Mouse (Mus musculus) frontal cortex, postnatal 10 days (tissue): Measurements from ENCODE around the gene Akap7.

ENCODE experiments used
- DNase-seq, 2 experiments: peaks; one replicate each; pipeline ENCODE4 v3.0.0; 2022; ENCODE audit warnings: low spot score in 2 of 2, mixed read lengths in 1 of 2

Gene Akap7

DNA sequence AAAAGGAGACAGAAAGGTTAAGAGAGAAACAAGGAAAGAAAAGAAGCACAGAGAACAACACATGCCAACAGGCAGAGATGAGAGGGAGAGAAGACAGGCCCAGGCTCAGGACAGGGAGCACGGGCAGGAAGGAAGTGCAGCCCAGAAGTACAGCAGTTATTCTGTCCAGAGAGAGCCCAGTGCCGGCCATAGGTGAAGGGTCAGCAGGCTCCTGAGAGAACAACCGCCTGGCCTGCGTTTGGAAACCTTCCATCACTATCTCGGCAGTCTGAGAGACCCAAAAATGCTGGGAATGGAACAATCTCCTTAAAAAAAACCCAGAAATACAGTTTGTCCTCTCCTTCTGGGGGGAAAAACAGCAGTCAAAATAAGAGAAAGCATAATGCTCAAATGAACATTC, 50.2 kb downstream of the Akap7 start:
- DNase-seq: no peak

DNA sequence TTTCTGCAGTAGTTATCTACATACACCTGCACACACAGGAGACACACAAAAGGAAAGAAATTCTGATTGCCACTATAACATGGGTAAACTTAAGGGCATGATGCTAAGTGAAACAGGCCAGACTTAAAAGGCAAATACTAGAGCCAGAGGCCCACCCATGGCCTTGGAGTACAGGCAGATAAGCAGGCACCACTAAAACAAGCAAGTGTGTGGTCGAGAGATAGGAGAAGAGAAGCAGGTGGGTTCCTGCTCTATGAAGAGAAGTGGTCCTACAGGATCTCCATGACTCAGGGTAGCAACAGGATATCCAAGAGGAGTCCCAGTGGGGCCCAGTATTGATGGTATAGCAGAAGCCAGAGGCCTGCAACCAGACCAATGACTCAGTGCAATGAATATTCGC, 54.2 kb downstream of the Akap7 start:
- no peak for DNase-seq

DNA sequence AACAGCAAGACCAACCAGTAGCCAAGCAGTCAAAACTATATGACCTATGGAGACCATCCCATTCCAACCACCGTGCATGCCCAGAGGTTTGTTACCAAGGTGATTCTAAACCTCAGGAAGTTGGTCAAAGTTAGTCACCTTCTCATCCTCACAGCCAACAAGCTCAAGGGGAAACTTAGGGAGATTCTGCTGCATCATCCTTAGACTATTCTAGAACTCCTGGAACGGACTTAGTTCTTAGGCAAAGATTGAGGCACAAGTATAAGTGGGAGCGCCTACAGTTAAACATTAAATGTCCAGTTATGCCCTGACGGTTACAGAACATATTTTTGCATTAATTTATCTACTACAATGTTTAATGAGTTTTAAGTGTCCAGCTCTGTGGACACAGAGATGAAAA, 54.7 kb downstream of the Akap7 start:
- no peak for DNase-seq

DNA sequence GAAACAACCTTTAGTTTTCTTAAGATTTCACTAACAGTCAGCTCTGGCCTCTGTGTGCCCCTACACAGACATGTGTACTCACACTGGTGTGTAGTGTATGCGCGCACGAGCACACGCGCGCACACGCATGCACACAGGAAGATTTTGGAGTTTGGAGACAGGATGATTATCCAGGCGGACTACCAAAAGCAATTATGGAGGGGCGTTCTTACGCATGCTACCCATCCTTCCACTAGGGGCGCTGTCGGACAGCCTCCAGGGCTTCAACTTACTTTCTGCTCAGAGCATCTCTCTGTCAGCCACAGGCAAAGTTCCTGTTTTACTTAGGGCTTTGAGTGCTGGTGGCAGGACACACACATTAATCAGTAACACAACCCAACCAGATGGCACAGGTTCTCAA, 57.6 kb downstream of the Akap7 start:
- DNase-seq: peak; percentile 14 to 44

GRCm38 (mm10) chr10:25246173-25246572, 61.5 kb downstream of the Akap7 start:
- DNase-seq: no peak

- peak in 1 of 2 experiments; percentile 27 for DNase-seq
Observed at GRCm38 (mm10) chr10:25239156-25239555, 68.5 kb downstream of the Akap7 start.

- no peak for DNase-seq
Observed at GRCm38 (mm10) chr10:25234080-25234479, 73.6 kb downstream of the Akap7 start.

- no peak for DNase-seq
Observed at GRCm38 (mm10) chr10:25232700-25233099, 75.0 kb downstream of the Akap7 start.

- no peak for DNase-seq
Observed at GRCm38 (mm10) chr10:25231358-25231757, 76.3 kb downstream of the Akap7 start.

DNA sequence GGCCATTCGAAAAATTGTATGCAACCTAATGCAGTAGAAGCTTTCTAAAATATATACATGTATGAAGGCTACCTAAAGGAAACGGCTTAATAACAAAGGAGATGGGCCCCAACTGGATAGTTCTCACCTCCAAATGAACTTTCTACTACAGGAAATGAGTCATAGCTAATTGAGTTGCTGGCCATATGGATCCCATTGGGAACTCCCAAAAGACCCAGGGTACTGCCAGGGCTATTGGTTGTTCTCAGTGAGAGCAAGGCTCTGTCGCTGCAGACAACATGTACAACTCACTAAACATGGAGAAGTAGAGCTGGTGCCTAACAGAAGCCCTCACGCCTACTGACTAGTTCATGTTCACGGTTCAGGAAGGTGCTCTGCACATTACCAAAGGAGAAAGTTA, 83.3 kb downstream of the Akap7 start:
- no peak for DNase-seq

DNA sequence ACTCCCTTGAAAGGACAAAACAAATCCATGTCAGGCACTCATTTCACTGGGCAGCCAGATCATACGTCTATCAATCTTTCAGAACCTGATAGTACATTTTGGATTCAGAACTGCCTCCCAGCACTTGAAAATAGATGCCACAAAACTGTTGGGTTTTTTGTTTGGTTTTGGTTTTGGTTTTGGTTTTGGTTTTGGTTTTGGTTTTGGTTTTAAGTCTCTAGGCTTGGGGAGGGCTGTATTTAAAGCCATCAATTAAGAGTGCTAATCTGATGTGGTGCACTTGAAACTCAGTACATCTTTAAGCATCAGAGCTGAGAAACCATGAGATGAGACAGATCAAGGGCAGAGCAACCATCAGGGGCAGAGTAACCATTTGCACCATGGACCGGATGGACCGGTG, 86.9 kb downstream of the Akap7 start:
- no peak for DNase-seq

DNA sequence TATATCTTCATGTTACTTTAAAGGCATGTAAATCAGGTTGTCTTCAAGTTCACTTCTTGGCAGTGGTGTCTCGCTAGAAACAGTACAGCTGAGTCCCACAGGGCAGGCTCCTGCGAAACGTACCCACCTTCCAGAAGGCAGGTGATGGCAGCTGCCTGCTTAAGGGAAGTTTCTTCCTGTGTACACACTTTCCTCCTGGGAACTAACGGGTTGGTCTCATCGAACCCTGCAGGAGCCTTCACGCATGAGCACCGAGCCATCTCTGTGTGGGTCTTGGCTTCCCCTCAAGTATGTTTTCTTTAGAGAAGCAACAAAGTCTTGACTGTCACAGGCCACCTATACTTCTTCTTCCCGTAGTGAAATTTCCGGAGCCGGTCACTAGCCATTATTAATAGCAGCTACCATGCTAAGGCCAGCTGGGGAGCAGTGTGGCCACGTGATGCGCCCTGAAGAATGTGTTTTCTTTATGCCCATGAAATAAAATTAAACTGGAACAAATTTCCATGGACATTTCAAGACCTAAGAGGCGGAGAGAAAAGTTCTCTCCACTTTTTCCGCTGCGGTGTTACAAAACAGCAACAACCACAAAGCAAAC, 87.7 kb downstream of the Akap7 start:
- DNase-seq: no peak

- peak in 1 of 2 experiments; percentile 73 for DNase-seq
Observed at GRCm38 (mm10) chr10:25219220-25219628, 88.4 kb downstream of the Akap7 start.

GRCm38 (mm10) chr10:25218746-25219145, 88.9 kb downstream of the Akap7 start:
- no peak for DNase-seq

GRCm38 (mm10) chr10:25215977-25216376, 91.7 kb downstream of the Akap7 start:
- DNase-seq: no peak

DNA sequence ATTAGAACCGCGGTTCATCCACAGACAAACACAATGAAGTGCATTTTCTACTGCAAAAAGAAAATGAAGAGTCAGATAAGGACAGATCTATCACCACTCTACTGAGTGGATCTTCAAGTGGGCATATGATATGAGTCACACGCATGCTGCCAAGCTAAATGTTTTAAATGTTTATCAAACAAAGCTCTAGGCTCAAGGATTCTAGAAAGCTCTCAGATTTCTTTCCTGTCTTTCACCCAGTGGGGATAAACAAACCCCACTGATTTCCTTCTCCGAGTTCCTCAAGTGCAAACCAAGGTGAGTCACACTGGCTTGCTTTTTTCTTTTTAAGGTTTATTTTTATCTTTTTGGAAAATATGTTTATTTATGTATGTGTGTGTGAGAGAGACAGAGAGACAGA, 94.0 kb downstream of the Akap7 start:
- no peak for DNase-seq

GRCm38 (mm10) chr10:25208619-25209018, 99.1 kb downstream of the Akap7 start:
- DNase-seq: no peak

DNA sequence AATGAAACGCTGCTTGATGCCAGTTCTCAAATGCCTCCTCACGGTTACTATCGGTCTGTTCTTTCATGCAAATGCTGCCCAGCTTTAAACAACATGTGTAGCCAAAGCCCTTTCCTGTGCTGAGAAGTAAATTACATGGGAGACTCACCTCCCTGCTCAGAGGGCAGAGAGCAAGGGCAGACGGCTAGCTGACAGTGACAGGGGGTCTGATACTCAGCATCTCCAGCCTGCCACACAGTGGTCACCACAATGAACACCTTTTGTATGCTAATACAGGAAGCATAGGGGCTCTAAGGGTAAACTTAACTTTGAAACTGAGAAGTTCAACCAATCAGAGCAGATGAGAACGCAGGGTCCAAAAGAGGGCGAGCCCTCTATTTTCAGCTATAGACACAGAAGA, 99.8 kb downstream of the Akap7 start:
- no peak for DNase-seq

DNA sequence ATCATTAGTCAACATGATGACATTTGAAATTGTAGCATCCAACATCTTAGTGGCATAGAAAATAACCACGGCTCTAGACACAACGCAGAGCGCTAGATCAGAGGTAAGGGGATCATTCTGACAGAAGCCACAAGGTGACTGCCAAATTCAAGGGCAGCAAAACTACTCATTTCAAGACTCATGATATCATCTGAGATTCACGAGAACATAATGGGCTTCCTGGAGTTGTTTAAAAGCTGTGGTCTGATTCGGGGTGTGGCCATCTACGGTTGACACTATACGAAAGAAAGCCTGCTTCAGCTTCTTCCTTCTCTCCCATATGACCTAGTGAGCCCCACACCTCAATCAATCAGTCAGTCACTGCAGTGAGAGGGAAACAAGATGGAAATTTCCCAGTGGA, 107.0 kb downstream of the Akap7 start:
- no peak for DNase-seq

DNA sequence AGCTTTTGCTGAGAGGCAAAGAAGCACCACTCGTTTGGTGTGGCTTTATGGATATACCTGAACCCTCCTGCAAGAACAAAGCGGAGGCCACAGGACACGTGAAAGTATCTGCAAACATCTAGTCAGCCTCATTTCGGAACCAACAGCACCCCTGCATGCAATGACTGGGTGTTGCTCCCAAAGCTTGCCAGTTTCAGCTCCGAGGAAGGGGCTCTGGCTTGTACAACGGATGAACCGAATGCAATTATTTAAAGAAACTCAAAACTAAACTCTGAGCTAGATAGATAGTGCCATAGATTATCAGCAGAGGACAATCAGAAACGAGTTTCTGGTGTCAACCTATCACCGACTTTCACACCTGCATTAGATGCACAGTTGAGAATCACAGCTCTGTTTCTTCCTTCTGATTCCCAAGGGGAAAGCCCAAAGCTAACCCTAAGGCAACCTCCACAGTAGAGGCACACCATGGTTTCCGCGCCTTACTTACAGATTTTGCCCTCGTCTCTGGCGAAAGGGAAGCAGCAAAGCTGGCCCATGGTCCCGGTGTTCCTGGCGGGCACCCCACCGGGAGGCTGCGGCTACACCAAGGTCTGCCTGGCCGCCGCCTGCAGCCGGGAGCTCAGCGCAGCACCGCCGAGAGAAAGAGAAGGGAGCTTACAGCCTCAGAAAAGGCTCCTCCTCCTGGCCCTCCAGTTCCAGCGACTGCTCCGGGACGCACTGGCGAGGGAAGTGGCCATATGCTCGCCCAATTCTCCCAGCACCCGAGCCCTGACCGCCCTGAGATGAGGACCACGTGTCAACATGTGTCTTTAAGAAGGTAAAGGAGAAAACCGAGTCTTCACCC, 107.9 kb downstream of the Akap7 start:
- peak; percentile 34 to 68 for DNase-seq

- peak in 1 of 2 experiments; percentile 24 for DNase-seq
Observed at GRCm38 (mm10) chr10:25198575-25198974, 109.1 kb downstream of the Akap7 start.

GRCm38 (mm10) chr10:25198048-25198447, 109.6 kb downstream of the Akap7 start:
- DNase-seq: no peak
